Mouse (Mus musculus) CD4-positive helper T cell, adult 2 months (primary cell): ENCODE results near the gene Itih4.
A peak's percentile ranks its signal among the peaks of the same experiment; 100 is the strongest.

ENCODE experiments used
- DNase-seq: peaks from one replicate; pipeline ENCODE4 v3.0.0-alpha.2; 2012; ENCODE audit warnings: low read depth, missing footprints, low spot score

The Itih4 gene

DNA sequence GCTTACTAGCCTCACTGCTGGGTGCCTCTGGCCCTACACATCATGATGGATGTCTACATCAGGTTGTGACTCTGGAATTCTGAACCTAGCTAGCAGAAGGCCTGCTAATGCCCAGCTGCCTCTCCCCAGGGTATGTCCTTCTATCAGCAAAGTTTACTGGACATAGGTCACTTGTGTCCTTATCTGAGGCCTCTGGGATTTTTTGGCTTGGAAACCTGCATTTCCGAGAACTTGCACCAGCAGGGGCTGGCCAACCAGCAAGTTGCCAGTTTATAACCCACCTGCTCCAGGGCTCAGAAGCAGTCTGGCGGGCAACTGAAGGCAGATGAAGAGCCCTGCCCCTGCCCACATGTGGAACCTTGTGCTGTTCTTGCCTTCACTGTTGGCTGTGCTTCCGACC is at the start of gene Itih4:
TSS of gene Itih4 (plus strand) at position 273 of the 400 bp plus-strand sequence.
- no peak for DNase-seq

- DNase-seq: no peak
These were observed 48.8 kb upstream of the Itih4 start for GRCm38 (mm10) chr14:30837416-30837996.

- no peak for DNase-seq
These were observed 42.6 kb upstream of the Itih4 start for GRCm38 (mm10) chr14:30843701-30844100.

- no peak for DNase-seq
These were observed 35.8 kb upstream of the Itih4 start for GRCm38 (mm10) chr14:30850504-30850903.

- DNase-seq: no peak
These were observed 34.0 kb upstream of the Itih4 start for GRCm38 (mm10) chr14:30852325-30852724.

DNA sequence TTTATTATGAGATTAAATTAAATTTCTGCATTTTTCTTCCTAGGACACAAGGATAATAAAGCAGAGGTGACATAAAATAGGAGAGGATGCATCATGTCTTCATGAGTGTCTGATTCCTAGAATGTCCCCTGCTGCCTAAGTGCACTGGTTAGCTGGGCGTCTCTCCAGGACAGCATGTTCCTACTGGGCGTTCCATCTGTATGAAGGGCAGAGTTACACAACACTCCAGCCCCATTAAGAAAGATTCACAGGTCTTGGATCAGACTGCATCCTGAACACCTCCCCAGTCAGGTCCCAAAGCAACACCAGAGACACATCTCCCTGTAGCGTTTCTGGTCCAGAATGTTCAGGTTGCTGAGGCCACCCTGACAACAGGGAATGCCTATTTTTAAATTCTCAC is 31.0 kb upstream of the Itih4 start:
- DNase-seq: no peak

DNA sequence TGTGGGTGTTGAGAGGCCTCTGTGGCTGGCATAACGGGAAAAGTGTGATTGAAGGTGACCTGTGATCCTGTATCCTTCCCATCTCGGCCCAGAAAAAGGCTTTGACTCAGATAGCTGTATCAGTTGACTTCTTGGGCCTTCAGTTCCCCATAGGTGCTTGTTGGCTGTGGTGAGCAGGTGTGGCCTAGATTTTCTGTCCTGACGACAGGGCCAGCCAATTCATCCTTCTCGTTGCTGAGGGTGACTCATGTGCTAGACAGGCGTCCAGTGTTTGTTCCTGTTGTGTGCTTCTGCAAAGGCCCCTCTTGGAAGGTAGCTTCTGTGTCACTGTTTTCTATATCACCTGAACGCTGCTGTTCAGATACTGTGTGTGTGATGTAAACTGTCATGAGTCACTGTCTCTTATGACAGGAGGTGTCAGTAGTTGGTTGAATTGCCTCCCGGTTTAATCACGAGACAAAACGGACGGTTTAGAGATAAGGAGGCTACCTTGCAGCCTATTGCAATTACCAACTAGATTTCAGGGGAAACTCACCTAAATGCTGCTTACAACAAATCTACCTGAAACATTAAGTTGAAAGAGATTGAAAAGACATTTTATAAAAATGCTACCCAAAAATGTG is 29.3 kb upstream of the Itih4 start:
- no peak for DNase-seq

GRCm38 (mm10) chr14:30857990-30858389 is 28.3 kb upstream of the Itih4 start:
- peak; percentile 8 for DNase-seq

GRCm38 (mm10) chr14:30861421-30862125 is 24.7 kb upstream of the Itih4 start:
- DNase-seq: no peak

DNA sequence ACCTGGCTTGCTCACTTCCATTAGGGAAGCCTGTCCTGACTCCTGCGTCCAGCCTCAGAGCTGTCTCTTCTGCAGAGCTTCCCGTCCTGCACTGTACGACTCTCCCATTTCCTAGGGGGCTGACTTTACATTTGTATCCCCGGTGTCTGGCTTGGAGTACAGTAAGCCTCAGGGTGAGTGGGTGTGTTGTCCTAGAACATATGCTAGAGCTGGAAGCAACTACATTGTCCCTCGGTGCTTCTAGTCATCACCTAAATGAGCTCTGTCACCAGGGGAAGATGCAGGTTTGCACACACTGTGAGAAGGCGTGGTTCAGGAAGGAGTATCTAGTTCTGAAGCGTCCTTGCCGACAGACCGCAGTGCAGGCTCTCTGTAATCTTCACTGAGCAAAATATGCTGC is 23.9 kb upstream of the Itih4 start:
- DNase-seq: no peak

GRCm38 (mm10) chr14:30865311-30865710 is 21.0 kb upstream of the Itih4 start:
- no peak for DNase-seq

- peak; percentile 56 for DNase-seq
These were observed 19.2 kb upstream of the Itih4 start for GRCm38 (mm10) chr14:30867042-30867441.

- DNase-seq: no peak
These were observed 17.4 kb upstream of the Itih4 start for GRCm38 (mm10) chr14:30868826-30869225.

- no peak for DNase-seq
These were observed 16.9 kb upstream of the Itih4 start for GRCm38 (mm10) chr14:30869391-30869801.

DNA sequence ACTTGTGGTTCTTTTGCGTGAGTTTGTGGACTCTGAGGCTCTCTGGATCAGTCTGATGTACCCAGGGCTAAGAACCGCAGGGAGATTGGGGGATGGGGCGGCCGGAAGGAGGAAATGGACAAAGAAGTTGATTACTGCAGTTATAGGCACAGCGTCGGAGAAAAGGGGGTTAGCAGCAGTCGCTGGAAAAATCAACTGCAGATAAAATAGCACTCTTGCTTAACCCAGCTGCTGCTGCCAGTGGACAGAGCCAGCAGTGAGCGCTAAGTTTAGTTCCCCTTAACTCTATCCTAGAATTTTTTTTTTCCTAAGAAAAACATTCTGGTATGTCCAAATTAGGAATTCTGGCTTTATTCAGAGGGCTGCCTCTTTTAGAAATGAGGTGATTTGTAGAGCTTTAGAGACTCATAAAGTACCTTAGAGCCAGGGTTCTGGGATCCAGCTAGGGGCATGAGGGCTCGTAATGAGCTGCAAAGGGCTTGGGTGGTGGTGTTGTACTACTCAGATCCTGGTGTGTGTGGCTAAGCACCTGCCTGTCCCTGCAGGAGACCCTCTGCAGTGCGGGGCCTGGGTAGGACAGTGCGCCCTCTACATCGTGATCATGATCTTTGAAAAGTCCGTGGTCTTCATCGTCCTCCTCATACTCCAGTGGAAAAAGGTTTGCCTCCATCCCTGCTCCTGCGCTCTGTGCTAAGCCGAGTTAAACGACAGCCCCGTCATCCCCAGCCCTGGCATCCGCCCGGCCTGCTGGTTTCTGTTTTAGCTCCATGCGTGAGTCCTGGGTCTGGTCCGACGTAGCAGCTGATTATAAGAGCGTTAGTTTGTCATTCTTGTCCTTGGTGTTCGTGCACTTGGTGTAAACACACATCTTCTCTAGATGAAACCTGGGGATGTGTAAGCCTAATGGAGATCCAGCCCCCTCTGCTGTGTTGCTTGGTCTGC is 15.8 kb upstream of the Itih4 start:
- no peak for DNase-seq

GRCm38 (mm10) chr14:30874095-30874700 is 12.1 kb upstream of the Itih4 start:
- DNase-seq: no peak

DNA sequence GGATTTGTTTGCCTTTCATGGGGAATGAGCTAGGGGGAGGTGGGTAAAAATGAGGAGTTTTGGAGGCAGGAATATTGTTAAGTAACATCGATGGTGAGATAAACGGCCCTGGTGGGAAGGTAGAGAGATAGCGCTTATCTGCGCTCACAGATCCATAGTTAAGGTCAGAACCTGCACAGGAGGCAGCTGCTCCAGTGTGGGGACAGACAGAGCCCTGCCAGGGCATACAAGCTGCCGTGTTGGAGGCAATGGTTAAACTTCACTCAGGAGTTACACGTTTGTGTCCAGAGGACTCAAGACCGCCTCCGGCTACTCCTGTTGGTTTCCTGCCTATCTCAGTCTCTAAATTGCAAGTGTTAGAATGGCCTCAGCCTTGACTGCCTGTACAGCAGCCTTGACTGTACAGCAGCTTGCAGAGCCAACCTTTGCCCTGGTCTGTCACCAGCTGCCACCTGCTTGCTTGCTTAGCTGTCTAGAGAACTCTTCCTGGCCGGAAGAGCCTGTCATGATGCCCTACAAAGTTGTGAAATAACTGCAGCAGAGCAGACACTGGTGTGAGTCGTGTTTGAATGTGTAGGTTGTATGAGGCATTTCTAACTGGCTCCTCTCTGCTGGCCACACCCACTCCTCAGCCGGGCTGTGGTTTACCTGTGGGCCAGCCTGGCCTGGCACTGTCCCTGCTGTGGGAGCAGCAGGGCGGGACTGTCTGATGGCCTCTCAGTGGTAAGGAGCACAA is 11.0 kb upstream of the Itih4 start:
- DNase-seq: no peak

- no peak for DNase-seq
These were observed 10.3 kb upstream of the Itih4 start for GRCm38 (mm10) chr14:30875955-30876354.

DNA sequence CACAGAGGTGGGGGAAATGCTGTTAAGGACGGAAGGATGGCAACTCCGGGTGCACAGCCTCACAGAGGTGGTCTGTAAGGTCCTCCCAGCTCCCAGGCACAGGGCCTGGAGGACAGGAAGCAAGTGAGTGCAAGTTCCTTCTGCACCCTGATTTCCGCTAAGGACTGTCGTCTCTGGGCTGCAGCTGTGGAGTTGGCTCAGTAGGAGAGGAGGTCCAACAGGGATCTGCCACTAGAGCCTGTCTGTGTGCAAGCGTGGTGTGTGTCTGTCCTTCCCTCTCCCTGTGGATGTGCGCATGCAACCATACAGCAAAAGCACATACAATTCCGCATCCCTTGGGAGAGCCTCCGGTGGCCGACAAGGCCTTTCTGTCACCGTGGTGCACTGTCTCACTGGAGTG is 9.8 kb upstream of the Itih4 start:
- no peak for DNase-seq

DNA sequence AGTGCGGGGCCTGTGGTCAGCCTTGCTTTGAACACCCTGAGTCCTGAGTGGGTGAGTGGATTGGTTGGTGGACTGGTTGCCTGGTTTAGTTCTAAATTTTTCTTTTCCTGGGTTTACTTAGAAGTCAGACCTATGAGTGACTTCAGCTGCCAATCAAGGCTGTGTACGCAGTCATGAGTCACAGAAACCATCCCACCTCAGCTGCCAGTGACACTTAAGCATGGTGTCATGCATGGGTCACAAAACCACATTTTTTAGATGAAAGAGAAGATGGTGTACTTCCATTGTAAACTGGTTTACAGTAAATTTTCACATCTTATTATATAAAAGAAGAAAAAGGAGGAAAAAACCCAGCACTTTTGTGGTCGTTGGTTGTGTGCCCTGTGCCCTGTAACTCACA is 8.4 kb upstream of the Itih4 start:
- DNase-seq: no peak
